Mouse (Mus musculus): Measurements from ENCODE around the gene Anapc7. TPM values are rescaled to one million over a fixed set of nuclear protein-coding genes. Genes with fewer than 3 reads are reported as not detected.
A peak's percentile ranks its signal among the peaks of the same experiment; 100 is the strongest.

Anapc7 gene
- total RNA-seq (2021) = 10 to 100 TPM; 14.3 to 16.8 TPM
- long read RNA-seq, experiment 1, transcript Anapc7-201 (11 exons, 2,751 nt) = major isoform, 13 of 16 reads
- long read RNA-seq, experiment 1, partial matches to known transcripts = 2 of 16 reads
- long read RNA-seq, experiment 1, other reads (novel, unspliced or antisense) = 1 of 16 reads
- long read RNA-seq, experiment 2, transcript Anapc7-201 (11 exons, 2,751 nt) = major isoform, 6 of 9 reads
- long read RNA-seq, experiment 2, partial matches to known transcripts = 2 of 9 reads
- long read RNA-seq, experiment 2, other reads (novel, unspliced or antisense) = 1 of 9 reads

DNA sequence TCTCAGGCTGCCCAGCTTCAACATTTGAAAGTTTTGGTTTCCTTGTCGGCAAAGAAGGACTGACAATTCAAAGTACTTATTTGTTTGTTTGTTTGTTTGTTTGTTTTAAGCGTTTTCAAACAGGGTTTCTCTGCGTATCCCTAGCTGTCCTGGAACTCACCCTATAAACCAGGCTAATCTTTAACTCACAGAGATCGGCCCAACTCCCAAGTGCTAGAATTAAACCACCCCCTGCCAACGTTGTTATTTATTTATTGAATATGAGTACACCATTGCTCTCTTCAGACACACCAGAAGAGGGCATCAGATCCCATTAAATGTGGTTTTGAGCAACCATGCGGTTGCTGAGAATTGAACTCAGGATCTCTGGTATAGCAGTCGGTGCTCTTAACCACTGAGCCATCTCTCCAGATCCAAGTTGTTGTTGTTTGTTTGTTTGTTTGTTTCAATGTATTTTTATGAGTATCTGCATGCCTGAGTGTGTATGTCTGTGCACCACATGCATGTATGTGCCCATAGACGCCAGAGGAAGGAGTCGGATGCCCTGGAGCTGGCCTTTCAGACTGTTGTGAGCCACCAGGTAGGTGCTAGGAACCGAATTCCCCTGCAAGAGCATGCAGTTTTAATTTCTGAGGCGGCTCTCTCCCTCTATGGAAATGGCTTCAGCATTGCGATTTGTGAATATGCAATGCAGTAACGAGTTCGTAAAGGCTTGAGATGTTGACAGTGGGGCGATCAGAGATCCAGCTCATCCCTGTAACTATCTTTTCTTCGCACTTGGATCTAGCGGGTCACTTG lies at the start of gene Anapc7:
TSS of gene Anapc7 (plus strand) at position 423 of the 798 bp plus-strand sequence.
- intact Hi-C loops (cut with DNase I) = loop anchor here (5.0 kb wide), 1 partner anchor 206 kb away; no protein-coding TSS in a partner anchor
- Histone ChIP-seq H3K27ac (peak within 1 kb of the TSS; percentile 94), H3K4me3 (peak within 1 kb of the TSS; percentile 89)
- TF ChIP-seq CTCF (IDR thresholded peaks at IDR 0.05) = peak; percentile 24; the same call in 1 of the 2 replicates
- no peak for DNase-seq

- DNase-seq = peak; percentile 99
- TF ChIP-seq CTCF (IDR thresholded peaks at IDR 0.05) = no peak
- peak within 1 kb of the TSS; percentile 95 for H3K27ac ChIP-seq
- intact Hi-C loops (cut with DNase I) = no loop called here
- peak within 1 kb of the TSS; percentile 90 for H3K4me3 ChIP-seq
Measured at GRCm38 (mm10) chr5:122372192-122372769, 49.2 kb upstream of the Anapc7 start, which contains the start of gene Fam216a. Gene Fam216a (minus strand): TSS chr5:122372364.

- peak overlapping the region; percentile 90 for H3K4me3 ChIP-seq
- DNase-seq = no peak
- TF ChIP-seq CTCF (IDR thresholded peaks at IDR 0.05) = no peak
- peak overlapping the region; percentile 95 for H3K27ac ChIP-seq
- intact Hi-C loops (cut with DNase I) = no loop called here
Measured at GRCm38 (mm10) chr5:122372878-122373277, 48.6 kb upstream of the Anapc7 start.

DNA sequence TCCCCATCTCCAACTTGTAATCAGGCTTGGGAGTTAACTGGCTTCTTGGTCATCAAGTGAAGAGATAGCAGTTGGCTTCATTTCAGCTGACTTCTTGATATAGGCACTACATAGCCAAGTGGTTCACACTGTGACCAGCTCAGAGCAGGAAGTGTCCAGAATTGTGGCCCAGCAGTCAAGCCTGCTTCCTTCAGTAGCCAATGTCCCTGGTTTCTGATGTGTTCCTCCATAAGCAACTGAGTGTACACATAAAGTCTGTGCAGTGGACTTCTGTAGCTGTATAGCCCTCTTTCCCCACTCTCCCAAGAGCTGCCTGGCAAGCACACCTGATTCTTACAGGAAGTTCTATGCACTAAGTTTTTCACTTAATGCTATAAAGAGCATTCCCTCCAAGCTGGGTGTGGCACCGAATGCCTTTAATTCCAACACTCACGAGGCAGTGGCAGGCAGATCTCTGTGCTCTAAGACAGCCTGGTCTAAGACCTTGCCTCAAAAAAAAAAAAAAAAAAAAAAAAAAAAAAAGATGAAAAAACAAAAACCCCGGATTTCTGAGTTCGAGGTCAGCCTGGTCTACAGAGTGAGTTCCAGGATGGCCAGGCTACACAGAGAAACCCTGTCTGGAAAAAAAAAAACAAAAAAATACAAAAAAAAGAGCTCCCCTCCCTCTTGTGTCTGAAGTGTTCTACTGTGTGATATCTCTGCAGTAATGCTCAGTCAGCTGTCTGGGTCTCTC lies 44.2 kb upstream of the Anapc7 start:
- no peak overlapping the region for H3K27ac ChIP-seq
- no peak overlapping the region for H3K4me3 ChIP-seq
- no peak for DNase-seq
- no peak for TF ChIP-seq CTCF (IDR thresholded peaks at IDR 0.05)
- intact Hi-C loops (cut with DNase I) = no loop called here

GRCm38 (mm10) chr5:122378171-122378570 lies 43.3 kb upstream of the Anapc7 start:
- Histone ChIP-seq H3K4me3 (no peak overlapping the region), H3K27ac (no peak overlapping the region)
- no peak for TF ChIP-seq CTCF (IDR thresholded peaks at IDR 0.05)
- no peak for DNase-seq
- intact Hi-C loops (cut with DNase I) = no loop called here

- H3K4me3 ChIP-seq = no peak overlapping the region
- intact Hi-C loops (cut with DNase I) = no loop called here
- TF ChIP-seq CTCF (IDR thresholded peaks at IDR 0.05) = peak; percentile 96; the same call in 1 of the 2 replicates
- peak; percentile 82 for DNase-seq
- H3K27ac ChIP-seq = peak overlapping the region; percentile 46
Measured at GRCm38 (mm10) chr5:122379374-122380155, 41.9 kb upstream of the Anapc7 start.

DNA sequence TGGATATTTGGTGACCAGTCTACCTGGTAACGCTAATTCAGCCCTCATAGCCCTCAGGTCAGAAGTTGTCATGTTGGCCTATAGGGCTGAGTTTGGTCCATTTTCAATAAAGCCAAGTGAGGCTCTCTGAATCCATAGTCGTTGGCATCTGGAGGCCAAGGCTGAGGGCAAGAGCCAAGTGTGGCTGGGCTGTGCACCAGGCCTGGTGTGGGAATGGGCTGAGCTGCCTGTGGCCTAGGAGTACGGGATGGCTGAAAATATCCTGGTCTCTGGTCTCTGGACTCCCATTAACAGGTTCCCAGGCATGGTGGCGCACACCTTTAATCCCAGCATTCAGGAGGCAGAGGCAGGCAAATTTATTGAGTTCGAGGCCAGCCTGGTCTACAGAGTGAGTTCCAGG lies 31.5 kb upstream of the Anapc7 start:
- H3K4me3 ChIP-seq = no peak overlapping the region
- intact Hi-C loops (cut with DNase I) = loop anchor here (5.0 kb wide), 2 partner anchors 123 to 258 kb away; no protein-coding TSS in a partner anchor
- no peak for TF ChIP-seq CTCF (IDR thresholded peaks at IDR 0.05)

GRCm38 (mm10) chr5:122390671-122391070 lies 30.8 kb upstream of the Anapc7 start:
- no peak for DNase-seq
- TF ChIP-seq CTCF (IDR thresholded peaks at IDR 0.05) = no peak
- intact Hi-C loops (cut with DNase I) = loop anchor here (5.0 kb wide), 2 partner anchors 123 to 258 kb away; no protein-coding TSS in a partner anchor
- no peak overlapping the region for H3K4me3 ChIP-seq
- no peak overlapping the region for H3K27ac ChIP-seq

More for the DNA sequence above, 31.5 kb upstream of the Anapc7 start:
- DNase-seq = no peak
- H3K27ac ChIP-seq = no peak overlapping the region

- TF ChIP-seq CTCF (IDR thresholded peaks at IDR 0.05) = no peak
- intact Hi-C loops (cut with DNase I) = loop anchor here (5.0 kb wide), 2 partner anchors 124 to 259 kb away; no protein-coding TSS in a partner anchor
- DNase-seq = peak; percentile 11
- Histone ChIP-seq H3K27ac (peak overlapping the region; percentile 94), H3K4me3 (peak overlapping the region; percentile 89)
Measured at GRCm38 (mm10) chr5:122391178-122391785, 30.2 kb upstream of the Anapc7 start.

DNA sequence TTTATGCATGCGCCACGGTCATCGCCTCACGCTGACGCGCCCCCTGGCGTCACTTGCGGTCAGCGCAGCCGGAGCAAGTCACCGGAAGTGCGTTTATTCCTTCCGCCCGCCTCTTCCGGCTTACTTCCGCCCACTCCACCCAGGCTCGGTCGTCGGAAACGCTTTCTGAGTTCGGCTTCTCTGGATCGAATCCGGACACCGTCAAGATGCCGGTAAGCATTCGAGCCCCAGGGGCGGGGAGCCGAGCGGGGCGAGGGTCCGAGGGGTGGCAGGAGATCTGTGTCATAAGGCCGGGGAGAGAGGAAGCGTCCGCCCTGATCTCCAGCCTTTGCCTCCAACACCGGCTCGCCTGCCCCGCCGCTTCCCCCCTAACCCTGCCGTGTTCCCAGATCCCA lies 29.7 kb upstream of the Anapc7 start, which contains the start of gene Arpc3:
TSS of gene Arpc3 (plus strand) at position 93 of the 395 bp plus-strand sequence.
- intact Hi-C loops (cut with DNase I) = loop anchor here (5.0 kb wide), 2 partner anchors 124 to 259 kb away; no protein-coding TSS in a partner anchor
- DNase-seq = peak; percentile 93
- TF ChIP-seq CTCF (IDR thresholded peaks at IDR 0.05) = peak; percentile 98
- peak within 1 kb of the TSS; percentile 94 for H3K27ac ChIP-seq
- peak within 1 kb of the TSS; percentile 89 for H3K4me3 ChIP-seq
